Mouse (Mus musculus): ENCODE results near the gene Gan.

Gene Gan

DNA sequence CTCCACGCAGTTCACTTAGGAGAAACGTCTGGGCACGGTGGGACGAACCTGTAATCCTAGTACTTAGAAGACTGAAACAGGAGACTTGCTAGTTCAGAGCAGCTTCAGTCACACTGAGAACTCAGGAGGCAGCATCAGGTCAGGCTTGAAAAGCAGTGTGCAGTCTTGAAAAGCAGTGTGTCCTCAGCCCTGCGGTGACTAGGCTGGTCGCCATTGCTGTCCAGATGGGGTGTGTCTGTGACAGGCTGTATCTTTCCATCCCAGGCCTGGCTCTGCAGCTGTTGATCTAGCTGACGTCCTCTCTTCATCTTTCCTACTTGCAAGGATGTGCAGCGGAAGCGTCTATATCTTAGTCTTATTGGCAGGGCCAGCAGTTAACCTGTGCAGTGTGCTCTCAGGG is 42.9 kb downstream of the Gan start:
- peak; percentile 59 for DNase-seq (ENCODE audit: low read depth)

DNA sequence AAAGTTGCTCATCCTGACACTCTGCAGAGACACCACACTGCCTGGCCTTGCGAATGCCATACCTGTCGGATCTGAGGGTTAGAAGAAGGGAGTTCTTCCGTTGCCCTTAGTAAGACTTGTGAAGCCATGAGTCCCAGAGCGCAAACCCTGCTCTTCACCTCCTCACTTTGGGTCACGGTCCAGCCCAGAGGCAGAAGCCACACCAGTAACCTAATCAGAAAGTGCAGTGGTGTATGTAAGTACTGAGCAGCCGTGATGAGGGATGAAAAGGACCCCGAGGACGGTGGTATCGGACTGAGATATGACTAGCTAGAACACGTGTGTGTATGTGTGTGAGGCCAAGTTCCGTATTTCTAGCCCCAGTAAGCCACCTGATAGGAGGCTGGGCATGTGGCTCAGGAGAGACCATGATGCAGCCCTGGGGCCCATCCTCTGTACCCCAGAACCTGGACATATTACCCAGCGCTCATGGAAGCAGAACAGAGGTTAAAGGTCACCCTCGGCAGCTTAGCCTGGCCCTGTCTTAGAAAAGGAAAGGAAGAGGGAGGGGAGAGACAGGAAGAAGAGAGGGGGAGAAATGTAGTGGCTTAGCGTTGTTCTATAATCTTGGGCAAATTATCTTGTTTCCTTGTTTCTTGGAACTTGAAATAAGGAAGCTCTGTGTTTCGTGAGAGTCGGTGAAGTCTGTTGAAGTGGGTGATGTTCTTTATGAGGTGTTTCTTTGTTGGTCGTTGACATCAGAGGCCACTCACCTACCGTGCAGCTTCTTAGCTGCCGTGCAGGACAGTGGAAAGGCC is 43.5 kb downstream of the Gan start:
- DNase-seq (ENCODE audit: low read depth): no peak

DNA sequence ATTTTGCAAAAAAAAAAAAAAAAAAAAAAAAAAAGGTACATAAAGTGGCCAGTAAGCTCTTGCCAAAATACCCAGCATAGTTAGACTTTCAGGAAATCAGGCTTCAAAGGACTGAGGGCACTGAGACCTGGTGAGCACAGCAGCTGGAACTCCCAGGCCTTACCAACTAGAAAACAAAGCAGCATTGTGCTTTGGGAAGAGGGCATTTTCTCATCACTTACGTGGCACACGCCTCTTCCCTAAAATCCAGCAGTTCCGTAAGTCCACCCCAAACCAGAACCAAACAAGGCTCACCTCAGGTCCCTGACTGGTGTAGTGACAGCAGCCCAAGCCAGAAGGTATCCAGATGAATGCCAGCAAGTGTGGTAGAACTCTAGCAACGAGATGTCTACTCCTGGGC is 45.1 kb downstream of the Gan start:
- DNase-seq (ENCODE audit: low read depth): no peak

DNA sequence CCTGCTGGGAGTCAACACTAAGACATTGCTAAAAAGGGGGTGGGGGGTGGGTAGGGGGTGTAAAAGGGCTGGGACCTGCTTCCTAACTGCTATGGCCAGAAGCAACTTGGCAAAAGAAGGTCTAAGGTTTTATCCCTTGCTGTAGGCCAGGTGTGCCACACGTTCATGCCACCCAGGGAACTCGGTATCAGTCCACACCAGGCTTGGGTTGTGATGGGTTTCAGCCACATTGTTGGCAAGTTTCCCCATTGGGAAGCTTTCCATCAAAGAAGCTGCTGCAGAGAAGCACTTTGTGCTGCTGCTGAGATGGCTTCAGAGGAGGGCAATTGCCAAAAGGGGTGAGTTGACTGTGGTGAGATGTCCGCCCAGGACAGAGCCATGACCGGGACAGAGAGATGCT is 47.9 kb downstream of the Gan start:
- DNase-seq (ENCODE audit: low read depth): no peak

DNA sequence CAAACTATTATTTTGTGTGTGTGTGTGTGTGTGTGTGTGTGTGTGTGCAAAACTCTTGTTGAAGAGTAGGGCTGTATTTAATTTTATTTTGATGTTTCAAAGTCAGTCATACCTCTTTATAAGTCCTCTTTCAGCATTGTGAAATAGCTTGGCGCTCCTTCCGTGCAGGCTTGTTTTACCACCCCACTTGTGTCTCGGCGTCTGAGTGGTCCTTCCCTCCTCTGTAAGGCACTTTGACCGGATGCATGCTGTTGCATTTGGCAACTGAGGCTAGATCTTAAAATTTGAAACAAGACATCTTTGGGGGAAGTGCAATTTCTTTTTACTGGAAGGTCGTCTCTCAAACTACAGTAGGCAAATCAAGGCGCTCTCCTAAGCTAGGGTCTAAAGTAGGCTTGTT is 48.7 kb downstream of the Gan start:
- DNase-seq (ENCODE audit: low read depth): no peak

DNA sequence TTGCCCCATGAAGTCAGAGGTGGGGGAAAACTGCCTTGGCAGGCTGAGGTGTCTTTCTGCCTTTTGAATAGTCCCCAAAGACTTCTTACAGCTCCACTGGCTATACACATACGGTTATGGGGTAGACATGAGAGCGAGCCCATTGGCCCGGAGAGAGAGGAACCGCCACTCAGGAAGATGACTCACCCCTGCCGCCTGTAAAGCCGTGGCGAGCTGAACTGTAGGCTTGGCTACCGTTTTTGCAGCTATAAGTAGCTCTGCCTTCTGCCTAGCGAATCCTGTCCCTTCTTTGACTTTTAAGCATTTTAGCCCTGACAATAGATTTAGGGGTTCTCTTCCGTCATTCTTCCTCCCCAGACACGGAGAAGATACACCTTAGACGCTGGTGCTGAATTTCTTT is 51.2 kb downstream of the Gan start:
- no peak for DNase-seq (ENCODE audit: low read depth)

DNA sequence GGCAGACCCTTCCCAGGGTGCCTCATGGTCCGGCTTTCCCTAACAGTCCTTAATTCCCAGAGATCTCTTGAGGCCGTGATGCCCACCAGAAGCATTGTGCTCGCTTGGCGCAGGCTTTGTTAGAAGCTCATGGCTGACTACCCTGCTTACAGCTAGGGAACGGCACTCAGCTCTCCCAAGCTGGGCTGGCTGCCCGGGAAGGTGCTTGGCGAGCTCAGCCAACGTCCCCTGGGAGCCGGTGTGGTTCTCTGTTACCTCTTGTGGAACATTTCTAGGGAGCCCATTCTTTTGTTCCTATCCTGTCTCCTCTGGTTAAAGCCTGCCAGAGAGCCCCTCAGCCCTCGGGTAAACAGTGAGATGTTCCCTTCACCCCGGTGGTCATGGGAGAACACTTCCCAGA is 54.2 kb downstream of the Gan start:
- DNase-seq (ENCODE audit: low read depth): no peak

DNA sequence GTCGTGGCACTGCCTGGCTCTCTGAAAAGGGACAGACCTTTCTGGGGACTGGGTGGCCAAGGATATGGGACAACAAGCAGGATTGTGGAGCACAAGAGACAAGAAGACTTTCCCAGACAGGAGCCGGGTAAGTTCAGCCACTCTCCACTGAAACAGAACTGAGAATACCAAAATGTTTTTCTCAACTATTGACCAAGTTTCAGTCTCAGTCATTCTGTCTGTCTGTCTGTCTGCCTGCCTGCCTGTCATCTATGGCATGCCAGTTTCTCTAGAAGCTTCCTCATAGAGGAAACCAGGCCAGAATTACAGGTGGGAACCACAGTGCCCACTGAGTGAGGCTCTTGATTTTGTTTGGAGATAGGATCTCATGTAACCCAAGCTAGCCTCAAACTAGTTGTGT is 59.8 kb downstream of the Gan start:
- no peak for DNase-seq (ENCODE audit: low read depth)

DNA sequence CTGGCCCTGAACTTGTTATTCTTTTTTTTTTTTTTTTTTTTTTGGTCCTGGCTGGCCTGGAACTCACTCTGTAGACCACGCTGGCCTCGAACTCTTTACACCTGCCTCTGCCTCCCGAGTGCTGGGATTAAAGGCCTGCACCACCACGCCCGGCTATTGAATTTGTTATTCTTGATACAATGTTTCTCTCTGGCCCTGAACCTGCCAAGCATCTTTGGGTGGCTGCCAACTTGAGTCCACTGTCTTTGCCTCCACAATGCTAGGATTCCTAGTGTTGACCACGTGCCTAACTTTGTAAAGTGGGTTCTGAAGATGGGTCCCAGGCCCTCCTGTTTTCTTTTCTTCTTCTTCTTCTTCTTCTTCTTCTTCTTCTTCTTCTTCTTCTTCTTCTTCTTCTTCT is 64.5 kb downstream of the Gan start:
- DNase-seq (ENCODE audit: low read depth): no peak

DNA sequence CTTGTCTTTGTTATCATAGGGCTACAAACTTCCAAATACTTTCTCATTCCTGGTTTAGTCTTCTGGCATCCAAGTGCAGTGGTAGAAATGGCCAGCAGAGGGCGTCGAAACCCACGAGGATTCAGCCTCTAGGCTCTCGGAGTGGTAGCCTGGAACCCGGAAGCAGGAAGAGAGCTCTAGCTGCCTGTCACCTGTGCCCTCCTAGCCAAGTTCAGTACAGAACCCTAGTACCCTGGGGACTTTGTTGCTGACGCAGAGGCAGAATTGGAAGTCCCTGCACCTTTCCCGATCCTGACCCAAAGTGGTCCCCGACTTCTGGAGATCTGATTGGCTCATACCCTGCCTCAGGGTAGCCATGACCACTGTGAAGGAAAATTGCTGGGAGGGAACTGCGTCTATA is 66.7 kb downstream of the Gan start:
- DNase-seq (ENCODE audit: low read depth): peak; percentile 78

DNA sequence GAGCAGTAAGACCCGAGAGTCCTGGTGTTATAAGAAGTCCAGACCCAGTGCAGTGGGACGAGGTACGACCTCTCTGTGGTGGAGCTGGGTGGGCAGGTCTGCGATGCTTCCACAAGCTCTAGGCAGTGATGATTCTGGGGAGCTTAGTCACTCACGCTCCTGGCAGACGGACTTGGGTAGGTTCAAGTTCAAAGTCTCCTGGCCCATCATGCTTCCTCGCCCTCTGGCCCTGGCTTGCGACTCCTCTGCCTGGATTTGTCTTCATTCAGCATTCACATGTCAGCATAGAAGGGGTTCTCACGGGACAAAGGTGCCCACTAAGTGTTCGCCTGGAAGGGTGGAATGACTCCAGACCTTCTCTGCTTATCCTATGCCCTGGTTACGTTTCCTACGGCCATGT is 68.4 kb downstream of the Gan start:
- no peak for DNase-seq (ENCODE audit: low read depth)

DNA sequence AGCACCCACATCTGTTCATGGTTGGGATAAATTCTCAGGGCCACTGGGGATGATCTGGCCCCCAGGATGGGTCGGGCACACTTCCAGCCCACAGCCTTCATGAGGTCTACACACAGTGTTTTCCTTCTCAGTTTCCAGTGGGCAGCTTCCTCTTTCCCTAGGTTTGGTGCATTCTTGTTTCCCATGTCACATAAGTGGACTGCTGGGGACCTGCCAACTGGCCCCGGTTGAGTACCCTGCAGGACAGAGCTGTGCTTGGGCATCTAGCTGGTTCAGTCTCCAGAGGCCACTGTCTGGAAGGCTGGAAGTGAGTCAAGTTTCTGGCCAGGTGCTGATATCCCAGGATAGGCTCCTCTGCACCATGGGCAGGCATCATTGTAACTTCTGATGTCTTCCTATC is 69.4 kb downstream of the Gan start:
- no peak for DNase-seq (ENCODE audit: low read depth)

DNA sequence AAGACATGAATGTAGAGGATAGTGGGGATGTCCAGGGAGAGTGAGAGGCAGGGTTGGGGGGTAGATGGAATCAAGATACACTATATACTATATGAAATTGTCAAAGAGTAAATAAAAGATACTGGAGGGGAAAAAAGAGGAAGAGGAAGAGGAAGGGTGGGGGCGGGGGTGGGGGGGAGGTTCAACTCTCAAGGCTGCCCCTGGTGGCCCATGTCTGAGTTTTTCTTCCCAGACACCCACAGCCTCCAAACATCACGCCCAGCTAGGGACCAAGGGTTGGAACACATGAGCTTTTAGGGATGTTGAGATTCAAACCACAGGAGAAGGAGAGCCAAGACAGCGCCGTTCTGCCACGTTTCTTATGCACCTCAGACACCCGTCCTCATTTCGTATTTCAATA is 75.3 kb downstream of the Gan start:
- DNase-seq (ENCODE audit: low read depth): no peak

DNA sequence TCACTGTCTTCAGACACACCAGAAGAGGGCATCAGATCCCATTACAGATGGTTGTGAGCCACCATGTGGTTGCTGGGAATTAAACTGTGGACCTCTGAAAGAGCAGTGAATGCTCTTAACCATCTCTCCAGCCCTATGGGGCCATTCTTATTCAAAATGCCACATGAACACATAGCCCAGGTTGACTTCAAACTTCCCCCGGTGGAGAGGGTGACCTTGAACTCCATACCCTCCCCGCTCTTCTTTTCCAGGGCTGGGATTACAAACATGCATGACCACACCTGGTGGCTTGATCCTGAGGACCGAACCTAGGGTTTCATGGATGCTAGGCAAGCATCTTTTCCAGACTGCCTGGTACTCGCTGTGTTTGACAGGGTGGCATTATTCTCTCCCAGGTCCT is 78.6 kb downstream of the Gan start:
- no peak for DNase-seq (ENCODE audit: low read depth)

DNA sequence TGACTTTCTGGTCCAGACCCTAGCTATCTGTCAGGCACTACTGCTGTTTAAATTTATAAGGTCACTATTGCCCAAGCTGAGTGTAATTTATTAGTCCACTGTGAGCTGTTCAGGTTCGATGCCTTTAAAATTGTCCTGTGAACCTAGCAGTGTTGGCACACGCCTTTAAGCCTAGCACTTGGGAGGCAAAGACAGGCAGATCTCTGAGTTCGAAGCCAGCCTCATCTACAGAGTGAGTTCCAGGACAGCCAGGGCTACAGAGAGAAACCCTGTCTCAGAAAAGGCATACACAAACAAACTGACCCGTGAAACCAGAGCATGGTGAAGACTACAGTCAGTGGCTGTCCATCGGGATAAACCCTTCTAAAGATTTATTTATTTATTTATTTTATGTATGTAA is 82.4 kb downstream of the Gan start:
- no peak for DNase-seq (ENCODE audit: low read depth)

DNA sequence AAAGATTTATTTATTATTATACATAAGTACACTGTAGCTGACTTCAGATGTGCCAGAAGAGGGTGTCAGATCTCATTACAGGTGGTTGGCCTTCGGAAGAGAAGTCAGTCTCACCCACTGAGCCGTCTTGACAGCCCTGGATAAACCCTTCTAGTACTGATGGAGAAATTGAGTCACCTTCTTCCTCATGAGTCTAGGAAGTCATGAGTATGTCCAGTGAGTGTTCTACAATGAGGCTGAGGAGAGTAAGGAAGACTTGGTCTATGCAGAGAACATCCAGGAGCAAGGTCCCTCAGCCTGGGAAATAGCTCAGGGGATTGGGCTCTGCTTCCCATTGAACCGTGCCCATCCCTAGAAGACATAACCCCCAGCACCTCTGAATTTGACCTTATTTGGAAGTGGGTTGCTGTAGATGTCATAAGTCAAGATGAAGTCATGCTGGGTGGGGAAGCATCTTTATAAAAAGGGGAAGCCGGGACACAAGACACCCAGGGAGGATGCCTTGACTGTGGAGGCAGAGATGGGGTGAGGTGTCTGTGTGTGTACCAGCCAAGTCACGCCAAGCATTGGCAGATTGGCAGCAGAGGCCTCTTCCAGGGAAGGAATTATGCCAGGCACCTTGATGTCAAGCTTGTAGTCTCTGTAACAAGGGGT is 83.0 kb downstream of the Gan start:
- no peak for DNase-seq (ENCODE audit: low read depth)

DNA sequence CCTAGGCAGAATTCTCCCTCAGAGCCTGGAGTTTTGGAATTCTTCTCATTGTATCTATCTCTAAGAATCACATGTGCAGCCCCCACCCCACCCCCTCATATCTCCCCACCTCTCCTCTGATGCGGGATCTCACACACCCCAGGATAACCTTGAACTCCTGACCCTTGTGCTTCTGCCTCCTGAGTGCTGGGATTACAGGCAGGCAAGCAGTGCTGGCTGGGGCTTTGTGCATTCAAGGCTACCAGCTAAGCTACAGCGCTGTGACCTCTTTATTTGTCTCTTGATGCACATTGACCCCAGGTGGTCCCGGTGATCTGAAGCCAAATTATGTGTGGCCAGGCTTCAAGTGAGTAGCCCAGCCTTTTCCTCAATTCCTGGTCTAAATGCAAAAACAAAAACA is 83.9 kb downstream of the Gan start:
- no peak for DNase-seq (ENCODE audit: low read depth)

DNA sequence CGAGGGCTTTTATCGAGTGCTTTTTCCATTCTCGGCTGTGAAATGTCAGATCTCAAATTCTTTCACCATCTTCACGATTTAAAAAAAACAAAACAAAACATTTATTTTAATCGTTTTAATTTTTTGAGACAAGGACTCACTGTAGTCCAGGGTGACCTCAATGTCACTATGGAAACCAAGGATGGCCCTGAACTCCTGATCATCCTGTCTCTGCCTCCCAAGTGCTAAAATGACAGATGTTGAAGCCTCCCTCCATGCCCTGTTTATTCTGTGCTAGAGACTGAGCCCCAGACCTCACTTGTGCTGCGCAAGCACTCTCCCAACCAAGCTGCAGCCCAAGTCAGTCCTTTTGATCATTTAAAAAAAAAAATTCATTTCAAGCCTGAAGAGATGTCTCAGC is 84.4 kb downstream of the Gan start:
- DNase-seq (ENCODE audit: low read depth): no peak

DNA sequence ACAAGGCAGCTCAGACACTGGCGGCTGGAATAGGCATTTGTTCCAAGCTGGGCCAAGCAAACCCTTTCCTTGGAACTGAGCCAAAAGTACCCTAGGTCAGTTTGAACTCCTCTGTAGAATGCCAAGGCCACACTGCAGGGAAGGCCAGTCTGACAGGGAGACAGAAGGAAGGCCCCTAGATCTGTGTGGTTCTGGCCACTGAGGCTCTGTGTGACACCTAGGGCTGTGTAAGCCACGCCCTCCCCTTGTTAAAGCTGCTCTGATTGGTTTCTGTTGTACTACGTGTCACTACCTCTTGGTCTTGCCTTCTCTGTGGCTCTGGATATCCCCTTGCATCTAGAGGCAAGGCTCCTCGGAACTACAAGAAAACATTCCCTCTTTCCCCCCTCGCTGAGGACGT is 86.7 kb downstream of the Gan start:
- no peak for DNase-seq (ENCODE audit: low read depth)

DNA sequence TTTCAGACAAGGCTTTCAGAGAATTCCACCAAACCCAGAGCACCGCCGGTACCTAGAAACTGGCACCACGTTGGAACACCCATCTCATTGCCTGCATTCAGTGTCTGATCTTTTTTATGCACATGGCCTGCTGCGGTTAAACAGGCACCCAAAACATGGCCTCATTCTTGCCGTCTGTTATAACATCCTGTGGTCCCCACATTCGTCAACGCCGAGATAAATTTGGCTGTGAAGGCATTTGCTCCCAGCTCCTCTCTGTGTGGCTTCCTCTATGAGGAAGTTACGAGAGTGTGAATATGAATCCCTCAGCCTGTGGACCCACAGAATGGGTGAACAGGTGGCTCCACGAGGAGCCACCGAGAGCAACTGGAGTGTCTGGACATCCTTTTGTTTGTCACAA is 90.4 kb downstream of the Gan start:
- DNase-seq (ENCODE audit: low read depth): no peak

DNA sequence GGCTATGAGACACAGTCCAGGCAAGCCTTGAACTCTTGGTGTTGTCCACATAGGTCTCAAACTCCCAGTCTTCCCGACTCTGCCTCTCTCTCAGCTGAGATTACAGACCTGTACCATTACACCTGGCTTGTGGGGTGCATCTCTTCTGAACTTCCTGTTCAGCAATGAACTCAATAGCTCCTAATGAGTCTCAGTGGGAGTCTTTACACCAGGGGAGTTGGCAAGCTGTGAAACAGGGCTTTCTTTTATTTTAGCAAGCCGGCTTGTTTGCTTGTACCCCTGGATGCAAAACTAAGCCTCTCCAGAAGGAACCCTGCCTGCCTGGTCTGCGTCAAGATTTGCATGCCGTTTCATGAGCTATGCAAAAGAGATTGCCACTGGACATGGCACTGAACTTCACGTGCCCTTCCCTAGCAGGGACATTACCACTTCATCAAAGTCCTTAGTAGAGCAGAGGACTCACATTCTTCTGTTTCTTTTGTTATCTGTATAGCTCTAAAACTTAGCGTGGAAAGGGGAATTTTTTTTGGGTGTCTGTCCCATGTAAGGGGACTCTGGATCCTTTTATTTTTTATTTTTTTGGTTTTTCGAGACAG is 93.2 kb downstream of the Gan start:
- DNase-seq (ENCODE audit: low read depth): no peak

DNA sequence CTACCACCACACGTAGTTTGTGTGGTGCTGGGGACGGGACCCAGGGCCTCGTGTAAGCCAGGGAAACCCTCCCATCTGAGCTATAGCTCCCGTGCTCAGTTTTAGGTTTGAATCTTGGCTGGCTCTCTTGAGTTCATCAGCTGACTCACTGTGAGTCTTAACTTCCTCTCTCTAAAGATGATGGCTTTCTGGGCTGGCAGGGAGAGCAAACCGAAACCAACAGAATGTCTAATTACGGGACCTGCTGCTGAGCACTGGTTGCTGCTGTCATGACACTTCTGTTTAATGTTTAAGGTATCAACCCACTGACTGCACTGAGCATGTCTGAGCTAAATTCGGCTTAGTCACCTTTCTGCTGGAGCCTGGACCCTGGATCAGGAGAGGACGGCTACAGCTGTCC is 94.7 kb downstream of the Gan start:
- DNase-seq (ENCODE audit: low read depth): no peak

DNA sequence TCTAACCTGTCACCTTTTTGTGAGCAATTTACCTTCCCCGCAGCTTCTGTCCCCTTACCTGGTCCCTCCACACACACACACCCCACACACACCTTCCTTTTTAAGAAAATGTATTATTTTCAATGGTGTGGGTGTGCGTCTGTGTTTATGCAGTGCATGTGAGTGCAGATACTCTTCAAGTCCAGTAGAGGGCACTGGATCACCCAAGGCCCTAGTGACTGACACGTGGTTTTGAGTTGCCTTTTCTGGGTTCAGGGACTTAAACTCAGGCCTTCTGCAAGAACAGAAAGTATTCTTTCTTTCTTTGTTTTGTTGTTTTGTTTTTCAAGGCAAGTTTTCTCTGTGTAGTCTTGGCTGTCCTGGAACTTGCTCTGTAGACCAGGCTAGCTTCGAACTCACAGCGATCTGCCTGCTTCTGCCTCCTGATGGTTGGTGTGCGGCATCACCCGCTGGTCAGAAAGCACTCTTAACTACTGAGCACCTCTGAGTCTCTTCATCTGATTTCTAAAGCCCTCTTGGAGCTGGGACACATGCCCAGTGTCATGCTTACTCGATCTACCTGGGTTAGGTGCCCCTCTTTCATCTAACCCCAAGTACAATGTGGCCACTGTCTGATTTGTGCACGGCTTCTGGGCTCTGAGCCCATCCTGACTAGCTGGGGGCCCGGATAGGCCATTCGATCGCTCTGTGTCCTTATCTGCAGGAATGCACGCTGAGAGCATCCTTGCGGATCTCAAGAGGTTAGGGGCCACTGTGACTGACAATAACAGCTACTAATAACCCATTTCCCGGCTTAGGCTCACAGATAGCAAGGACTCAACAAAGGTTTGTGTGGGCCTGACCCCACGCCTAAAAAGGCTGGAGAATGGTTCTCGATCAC is 95.7 kb downstream of the Gan start:
- no peak for DNase-seq (ENCODE audit: low read depth)
